Mouse (Mus musculus): Measurements from ENCODE around the gene Tmpo. TPM values are rescaled to one million over a fixed set of nuclear protein-coding genes. Genes with fewer than 3 reads are reported as not detected.
"Not testable (repeated sequence)": the region's sequence is repeated elsewhere in the genome, so short reads cannot be mapped to it uniquely, and the experiment has no call there.

The Tmpo gene
- polyA plus RNA-seq, 1 experiment from 2014 or later = 209 TPM

DNA sequence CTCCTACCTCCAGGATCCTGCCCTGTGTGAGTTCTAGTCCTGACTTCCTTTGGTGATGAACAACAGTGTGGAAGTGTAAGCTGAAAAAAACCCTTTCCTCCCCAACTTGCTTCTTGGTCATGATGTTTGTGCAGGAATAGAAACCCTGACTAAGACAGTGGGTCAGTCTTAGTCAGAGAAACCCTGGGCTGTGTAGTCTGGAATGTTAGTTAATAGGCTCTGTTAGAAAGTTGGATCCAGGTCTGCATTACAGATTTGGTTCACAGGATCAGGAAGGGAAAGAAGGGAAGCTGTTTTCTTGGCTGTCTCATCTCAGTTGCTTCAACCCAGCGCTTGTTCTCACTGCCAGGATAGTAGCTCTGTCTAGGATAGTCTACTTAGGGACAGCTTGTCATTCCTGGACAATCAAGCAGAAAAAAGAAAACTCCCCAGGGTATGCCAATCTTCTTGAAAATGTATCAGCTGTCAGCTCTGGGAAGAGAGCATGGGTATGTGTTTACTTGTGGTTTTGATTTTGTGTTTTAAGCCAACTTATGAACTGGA lies 18.2 kb upstream of the Tmpo start:
- Histone ChIP-seq H3K27me3 (replicated peaks) (no peaks in the 10 kb centered on the region), H3K9me3 (no peaks in the 10 kb centered on the region), H3K9ac (no peak overlapping the region), H3K4me1 (replicated peaks) (no peaks in the 10 kb centered on the region), H3K27ac (no peak overlapping the region), H3K4me3 (replicated peaks) (no peak overlapping the region), H3K4me2 (replicated peaks) (no peak overlapping the region), H3K36me3 (no peaks in the 10 kb centered on the region)
- ATAC-seq = no peak
- WGBS = 73% methylated on average over 1 of the region's 1 CpGs

DNA sequence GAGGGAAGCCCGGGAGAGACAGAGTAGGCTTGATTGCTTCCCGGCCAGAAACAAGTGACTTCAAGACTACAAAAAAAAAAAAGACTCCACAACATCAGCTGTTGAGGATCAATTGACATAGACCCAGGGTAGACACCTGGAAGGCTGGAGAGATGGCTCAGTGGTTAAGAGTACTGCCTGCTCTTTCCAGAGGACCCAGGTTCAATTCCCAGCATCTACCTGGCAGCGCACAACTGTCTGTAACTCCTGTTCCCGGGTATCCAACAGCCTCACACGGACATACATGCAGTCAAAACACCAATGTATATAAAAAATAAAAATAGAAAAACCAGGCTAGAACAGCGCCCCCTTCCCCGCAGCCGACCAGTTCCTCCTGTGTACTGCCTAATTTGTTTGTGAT lies 16.6 kb upstream of the Tmpo start:
- 92% methylated on average over 8 of the region's 8 CpGs for WGBS
- H3K36me3 ChIP-seq = no peaks in the 10 kb centered on the region

DNA sequence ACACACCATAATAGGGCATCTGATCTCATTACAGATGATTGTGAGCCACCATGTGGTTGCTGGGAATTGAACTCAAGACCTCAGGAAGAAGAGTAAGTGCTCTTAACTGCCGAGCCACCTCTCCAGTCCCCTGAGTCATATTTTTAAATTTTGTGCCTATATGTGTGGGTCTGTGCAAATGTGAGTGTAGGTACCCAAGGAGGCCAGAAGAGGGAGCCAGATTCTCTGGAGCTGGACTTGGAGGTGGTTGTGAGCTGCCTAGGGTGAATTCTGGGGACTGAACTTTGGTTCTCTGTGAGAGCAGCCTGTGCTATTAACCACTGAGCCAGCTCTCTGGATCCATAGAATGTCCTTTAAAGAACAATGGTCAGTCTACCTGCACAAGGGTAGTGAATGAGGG lies 15.7 kb upstream of the Tmpo start:
- Histone ChIP-seq H3K4me2 (replicated peaks) (no peak overlapping the region), H3K9ac (no peak overlapping the region), H3K27ac (no peak overlapping the region), H3K4me3 (replicated peaks) (no peak overlapping the region), H3K36me3 (no peaks in the 10 kb centered on the region), H3K9me3 (no peaks in the 10 kb centered on the region), H3K4me1 (replicated peaks) (no peaks in the 10 kb centered on the region), H3K27me3 (replicated peaks) (no peaks in the 10 kb centered on the region)
- ATAC-seq = no peak
- 86% methylated on average over 1 of the region's 1 CpGs for WGBS

More for the DNA sequence above, 16.6 kb upstream of the Tmpo start:
- Histone ChIP-seq H3K4me3 (replicated peaks) (no peak overlapping the region), H3K27me3 (replicated peaks) (no peaks in the 10 kb centered on the region), H3K9me3 (no peaks in the 10 kb centered on the region), H3K9ac (no peak overlapping the region), H3K4me2 (replicated peaks) (no peak overlapping the region), H3K27ac (no peak overlapping the region), H3K4me1 (replicated peaks) (no peaks in the 10 kb centered on the region)
- no peak for ATAC-seq

GRCm38 (mm10) chr10:91195680-91196079 lies 14.6 kb upstream of the Tmpo start:
- Histone ChIP-seq H3K4me1 (replicated peaks) (no peaks in the 10 kb centered on the region), H3K4me2 (replicated peaks) (no peak overlapping the region), H3K36me3 (no peaks in the 10 kb centered on the region), H3K27ac (no peak overlapping the region), H3K9ac (no peak overlapping the region), H3K9me3 (no peaks in the 10 kb centered on the region), H3K4me3 (replicated peaks) (no peak overlapping the region), H3K27me3 (replicated peaks) (no peaks in the 10 kb centered on the region)
- no peak for ATAC-seq
- WGBS = 84% methylated on average over 5 of the region's 5 CpGs

DNA sequence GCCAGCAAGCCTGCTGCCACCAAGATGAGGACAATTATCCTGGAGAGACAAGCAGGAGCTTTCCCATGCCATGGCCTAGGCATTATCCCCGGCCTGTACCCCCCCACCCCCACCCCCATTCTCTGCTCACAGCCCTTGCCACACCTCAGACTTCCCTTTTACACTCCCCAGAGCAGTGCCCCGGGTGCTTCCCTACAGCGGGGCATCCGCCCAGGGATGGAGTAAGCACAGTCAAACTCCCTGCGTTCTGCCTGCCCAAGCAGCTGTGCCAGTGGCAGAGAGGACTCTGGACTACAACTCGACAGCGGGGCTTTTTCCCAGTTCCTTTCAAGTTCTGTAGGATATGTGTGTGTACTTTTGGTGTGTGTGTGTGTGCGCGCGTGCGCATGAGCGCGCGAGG lies 14.0 kb upstream of the Tmpo start:
- H3K27ac ChIP-seq = no peak overlapping the region
- no peak for ATAC-seq
- no peak overlapping the region for H3K4me3 ChIP-seq (replicated peaks)

DNA sequence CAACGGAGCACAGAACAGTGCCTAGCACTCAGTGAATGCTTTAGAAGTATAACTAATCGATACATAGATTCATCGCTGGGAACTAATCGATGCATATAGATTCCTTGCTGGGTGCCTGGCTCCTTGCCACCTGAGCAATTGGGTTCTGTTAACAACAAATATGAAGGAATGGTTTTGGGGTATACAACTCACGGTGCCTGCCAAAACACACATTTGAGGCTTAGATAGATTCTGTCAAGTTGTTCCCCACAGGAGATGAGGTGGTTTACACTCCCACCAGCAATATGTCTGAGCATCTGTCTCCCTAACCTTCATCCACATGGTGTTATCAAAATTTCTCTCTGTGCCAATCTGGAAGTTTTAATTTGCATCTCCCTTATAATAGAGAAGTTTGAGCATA lies 10.7 kb upstream of the Tmpo start:
- Histone ChIP-seq H3K9me3 (no peaks in the 10 kb centered on the region), H3K4me3 (replicated peaks) (no peak overlapping the region), H3K4me1 (replicated peaks) (no peaks in the 10 kb centered on the region), H3K36me3 (no peaks in the 10 kb centered on the region), H3K4me2 (replicated peaks) (no peak overlapping the region), H3K27me3 (replicated peaks) (no peaks in the 10 kb centered on the region), H3K27ac (no peak overlapping the region), H3K9ac (no peak overlapping the region)
- no peak for ATAC-seq
- 92% methylated on average over 5 of the region's 5 CpGs for WGBS

More for the DNA sequence above, 14.0 kb upstream of the Tmpo start:
- WGBS = 82% methylated on average over 14 of the region's 14 CpGs
- no peaks in the 10 kb centered on the region for H3K9me3 ChIP-seq
- no peak overlapping the region for H3K9ac ChIP-seq
- no peaks in the 10 kb centered on the region for H3K36me3 ChIP-seq
- no peaks in the 10 kb centered on the region for H3K4me1 ChIP-seq (replicated peaks)
- no peak overlapping the region for H3K4me2 ChIP-seq (replicated peaks)
- H3K27me3 ChIP-seq (replicated peaks) = no peaks in the 10 kb centered on the region

DNA sequence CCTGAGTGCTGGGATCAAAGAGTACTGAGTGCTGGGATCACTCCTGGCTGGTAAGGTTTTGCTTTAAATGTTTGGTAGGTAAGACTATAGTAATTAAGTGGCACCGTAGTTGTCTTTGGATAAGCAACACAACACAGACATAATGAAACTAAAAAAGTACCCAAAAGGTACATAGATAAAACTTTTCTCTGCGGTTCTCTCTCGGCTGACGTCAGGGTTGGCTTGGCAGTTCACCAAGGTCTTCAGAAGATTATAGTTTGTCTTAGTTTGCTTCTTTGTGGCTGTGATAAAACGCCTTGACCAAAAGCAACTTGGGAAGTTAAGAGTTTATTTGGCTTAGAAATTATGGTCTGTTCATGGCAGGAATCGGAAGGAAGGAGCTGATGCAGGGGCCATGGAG lies 8.4 kb upstream of the Tmpo start:
- no peak for ATAC-seq
- no peak overlapping the region for H3K4me3 ChIP-seq (replicated peaks)

GRCm38 (mm10) chr10:91188684-91189287 lies 7.7 kb upstream of the Tmpo start:
- Histone ChIP-seq H3K36me3 (no peaks in the 10 kb centered on the region), H3K27ac (no peak overlapping the region), H3K4me3 (replicated peaks) (no peak overlapping the region), H3K4me1 (replicated peaks) (0 out of 2 replicates have a peak, but pooled peaks cover under 1% of the 10 kb centered on the region), H3K27me3 (replicated peaks) (no peaks in the 10 kb centered on the region), H3K9me3 (no peaks in the 10 kb centered on the region), H3K4me2 (replicated peaks) (no peak overlapping the region), H3K9ac (no peak overlapping the region)
- no peak for ATAC-seq
- WGBS = 77% methylated on average over 5 of the region's 5 CpGs

More for the DNA sequence above, 8.4 kb upstream of the Tmpo start:
- no peaks in the 10 kb centered on the region for H3K9me3 ChIP-seq
- no peaks in the 10 kb centered on the region for H3K4me1 ChIP-seq (replicated peaks)
- H3K27ac ChIP-seq = no peak overlapping the region
- H3K36me3 ChIP-seq = no peaks in the 10 kb centered on the region
- no peak overlapping the region for H3K9ac ChIP-seq
- WGBS = 92% methylated on average over 6 of the region's 6 CpGs
- no peaks in the 10 kb centered on the region for H3K27me3 ChIP-seq (replicated peaks)
- H3K4me2 ChIP-seq (replicated peaks) = no peak overlapping the region

DNA sequence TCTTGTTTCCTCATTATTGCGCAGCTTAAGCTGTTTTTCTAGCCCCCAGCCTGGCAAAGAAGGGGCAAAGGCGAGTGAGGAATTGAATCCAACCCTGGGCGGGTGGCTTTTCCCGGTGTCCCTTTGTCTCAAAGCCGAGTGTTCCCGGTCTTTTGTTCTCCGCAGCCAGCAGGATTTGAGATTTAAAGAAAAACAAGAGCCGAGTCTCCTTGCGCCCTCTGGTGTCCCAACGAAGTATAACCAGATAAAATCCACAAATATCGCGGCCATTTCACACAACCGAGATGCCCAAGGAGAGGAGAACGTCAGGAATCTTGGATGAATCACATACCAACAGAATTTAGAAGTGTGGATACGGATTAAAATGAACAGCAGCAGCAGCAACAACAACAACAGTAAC lies 6.8 kb upstream of the Tmpo start:
- peak overlapping the region; percentile 38; the same call in 1 of the 2 replicates for H3K27ac ChIP-seq
- peak overlapping the region; percentile 48 for H3K4me2 ChIP-seq (replicated peaks)
- no peaks in the 10 kb centered on the region for H3K9me3 ChIP-seq
- no peaks in the 10 kb centered on the region for H3K36me3 ChIP-seq
- peak; percentile 27; the same call in 1 of the 2 replicates for ATAC-seq
- under 1% methylated on average over 15 of the region's 15 CpGs for WGBS
- no peaks in the 10 kb centered on the region for H3K27me3 ChIP-seq (replicated peaks)
- peak overlapping the region; percentile 31; the same call in 1 of the 2 replicates for H3K9ac ChIP-seq
- H3K4me1 ChIP-seq (replicated peaks) = peaks cover 8% of the 10 kb centered on the region; the same call in 1 of the 2 replicates
- peak overlapping the region; percentile 20 for H3K4me3 ChIP-seq (replicated peaks)

DNA sequence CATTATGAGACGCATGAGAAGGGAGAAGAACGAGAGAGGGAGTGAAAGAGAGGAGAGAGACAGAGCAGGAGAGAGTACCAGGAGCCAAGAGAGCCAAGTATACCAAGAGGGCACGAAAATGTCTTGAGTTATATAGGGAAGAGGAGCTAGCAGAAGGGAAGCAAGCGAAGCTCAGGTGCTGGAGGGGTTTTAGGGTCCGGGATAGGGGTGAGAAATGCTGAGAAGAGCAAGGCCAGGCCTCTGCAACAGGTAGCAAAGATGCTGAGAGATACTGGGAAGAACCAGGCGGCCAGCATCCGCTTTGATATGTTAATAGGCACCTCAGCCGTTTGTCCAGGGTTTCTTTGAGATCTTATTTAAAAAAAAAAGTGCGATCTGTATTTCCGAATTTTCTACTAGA lies 6.2 kb upstream of the Tmpo start:
- Histone ChIP-seq H3K27ac (no peak overlapping the region), H3K9me3 (no peaks in the 10 kb centered on the region), H3K4me3 (replicated peaks) (peak overlapping the region; percentile 20), H3K27me3 (replicated peaks) (no peaks in the 10 kb centered on the region), H3K4me1 (replicated peaks) (peaks cover 8% of the 10 kb centered on the region; the same call in 1 of the 2 replicates), H3K36me3 (no peaks in the 10 kb centered on the region), H3K4me2 (replicated peaks) (peak overlapping the region; percentile 48), H3K9ac (peak overlapping the region; percentile 31; the same call in 1 of the 2 replicates)
- no peak for ATAC-seq
- 31% methylated on average over 10 of the region's 10 CpGs for WGBS

- H3K4me3 ChIP-seq (replicated peaks) = no peak overlapping the region
- 88% methylated on average over 2 of the region's 2 CpGs for WGBS
- no peaks in the 10 kb centered on the region for H3K27me3 ChIP-seq (replicated peaks)
- no peaks in the 10 kb centered on the region for H3K9me3 ChIP-seq
- H3K4me1 ChIP-seq (replicated peaks) = peaks cover 10% of the 10 kb centered on the region; the same call in 1 of the 2 replicates
- H3K4me2 ChIP-seq (replicated peaks) = no peak overlapping the region
- no peak overlapping the region for H3K9ac ChIP-seq
- no peaks in the 10 kb centered on the region for H3K36me3 ChIP-seq
- no peak overlapping the region for H3K27ac ChIP-seq
- no peak for ATAC-seq
Observed at GRCm38 (mm10) chr10:91185721-91186120, 4.6 kb upstream of the Tmpo start.

GRCm38 (mm10) chr10:91184893-91185292 lies 3.8 kb upstream of the Tmpo start:
- H3K4me2 ChIP-seq (replicated peaks); H3K9ac ChIP-seq; H3K27me3 ChIP-seq (replicated peaks); ATAC-seq; H3K36me3 ChIP-seq; H3K27ac ChIP-seq; H3K9me3 ChIP-seq; H3K4me3 ChIP-seq (replicated peaks): not testable (repeated sequence)
- WGBS = 71% methylated on average over 5 of the region's 5 CpGs
- peaks cover 11% of the 10 kb centered on the region; the same call in 1 of the 2 replicates for H3K4me1 ChIP-seq (replicated peaks)

DNA sequence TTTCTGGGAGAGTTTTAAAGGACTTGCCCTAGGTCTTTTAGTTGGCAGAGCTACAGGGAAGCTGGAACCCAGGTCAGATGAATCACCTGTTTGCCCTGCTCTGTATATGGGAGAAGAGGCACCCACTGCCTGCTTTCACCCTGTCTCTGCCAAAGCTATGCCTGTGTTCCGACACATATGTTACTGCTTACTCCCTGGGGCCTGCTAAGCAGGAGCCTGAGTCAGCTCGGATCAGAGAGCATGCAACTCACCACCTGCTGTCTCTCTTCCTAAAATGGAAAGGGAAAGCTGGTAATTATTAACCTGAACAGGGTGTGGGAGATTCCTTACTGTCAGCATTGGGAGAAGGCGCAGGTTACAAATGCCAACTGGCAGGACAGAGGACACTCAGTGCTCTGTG lies 2.2 kb upstream of the Tmpo start:
- Histone ChIP-seq H3K9ac (no peak overlapping the region), H3K4me3 (replicated peaks) (no peak overlapping the region), H3K4me2 (replicated peaks) (peak overlapping the region; percentile 53), H3K27ac (peak overlapping the region; percentile 72), H3K36me3 (no peaks in the 10 kb centered on the region), H3K27me3 (replicated peaks) (no peaks in the 10 kb centered on the region), H3K4me1 (replicated peaks) (peaks cover 11% of the 10 kb centered on the region; the same call in 1 of the 2 replicates), H3K9me3 (no peaks in the 10 kb centered on the region)
- WGBS = 34% methylated on average over 3 of the region's 3 CpGs
- ATAC-seq = peak; percentile 48
